Mouse (Mus musculus) kidney, adult 2 months (tissue): ENCODE measurements around the gene Hspa2. TPM values are rescaled to one million over a fixed set of nuclear protein-coding genes. Genes with fewer than 3 reads are reported as not detected.

Experiments used
- DNase-seq: peaks from one replicate; pipeline ENCODE4 v3.0.0; 2021
- H3K27ac ChIP-seq: fragments of 200-500 bp; 2 replicates; pipeline ENCODE4 v1.5.1; 2012; ENCODE audit warnings: low read depth, low read length, control low read depth, inconsistent platforms; ENCODE audit not compliant: insufficient read depth
- H3K27me3 ChIP-seq: fragments of 200-500 bp; replicated peaks from 2 replicates; pipeline ENCODE4 v1.6.1; 2012; ENCODE audit warnings: mild to moderate bottlenecking, moderate library complexity, low read length, inconsistent platforms; ENCODE audit not compliant: control insufficient read depth, insufficient read depth
- H3K36me3 ChIP-seq: fragments of 200-500 bp; 2 replicates; pipeline ENCODE4 v1.6.1; 2012; ENCODE audit warnings: mild to moderate bottlenecking, moderate library complexity, low read length, inconsistent platforms; ENCODE audit not compliant: control insufficient read depth, insufficient read depth
- H3K4me1 ChIP-seq: fragments of 200-500 bp; 2 replicates; pipeline ENCODE4 v1.6.1; 2011; ENCODE audit warnings: low read length; ENCODE audit not compliant: control insufficient read depth, insufficient read depth
- H3K4me3 ChIP-seq: fragments of 200-500 bp; 2 replicates; pipeline ENCODE4 v1.5.1; 2011; ENCODE audit warnings: mild to moderate bottlenecking, low read depth, low read length, control low read depth; ENCODE audit not compliant: insufficient read depth
- CTCF ChIP-seq: fragments of 200-500 bp; conservative IDR thresholded peaks from 2 replicates; pipeline ENCODE4 v1.5.1; 2011; ENCODE audit warnings: low read depth, mild to moderate bottlenecking, control low read depth, low read length, moderate library complexity, mixed read lengths; ENCODE audit not compliant: insufficient read depth, insufficient read length
- POLR2A ChIP-seq: fragments of 200-500 bp; IDR thresholded peaks from one replicate; pipeline ENCODE4 v1.6.1; 2011; ENCODE audit warnings: low read depth, low read length, control low read depth
- WGBS: fragments of 180-500 bp; shearing (Covaris S2); methylation state at CpG from one replicate; pipeline ENCODE4 v1.1.7; 2018; 5-methylcytosine and 5-hydroxymethylcytosine counted together
- polyA plus RNA-seq: library from polyadenylated mRNA; depleted of rRNA; stranded (reverse); fragments of >200 nt; gene quantifications from 2 replicates; pipeline ENCODE4 v1.2.3, GENCODE M21; 2012

The Hspa2 gene
- polyA plus RNA-seq, 1 experiment: 11.8 TPM

- H3K36me3 ChIP-seq: no peaks in the 10 kb centered on the region
- WGBS: 27% methylated on average over 9 of the region's 9 CpGs
- peaks cover 21% of the 10 kb centered on the region; the same call in 1 of the 2 replicates for H3K4me1 ChIP-seq
- no peak for DNase-seq
- H3K27ac ChIP-seq: no peak overlapping the region
- H3K4me3 ChIP-seq: peak overlapping the region; percentile 78
- no peak for TF ChIP-seq POLR2A
- TF ChIP-seq CTCF: no peak
- no peaks in the 10 kb centered on the region for H3K27me3 ChIP-seq
Observed at GRCm38 (mm10) chr12:76368201-76368789, 35.7 kb upstream of the Hspa2 start.

- TF ChIP-seq POLR2A (no peak), CTCF (no peak)
- Histone ChIP-seq H3K4me1 (peaks cover 21% of the 10 kb centered on the region; the same call in 1 of the 2 replicates), H3K36me3 (no peaks in the 10 kb centered on the region), H3K27ac (peak overlapping the region; percentile 82), H3K27me3 (no peaks in the 10 kb centered on the region), H3K4me3 (peak overlapping the region; percentile 78)
- 3% methylated on average over 26 of the region's 26 CpGs for WGBS
- no peak for DNase-seq
Observed at GRCm38 (mm10) chr12:76368790-76369205, 35.2 kb upstream of the Hspa2 start.

- H3K4me3 ChIP-seq: peak within 1 kb of the TSS; percentile 78
- H3K36me3 ChIP-seq: no peaks in the 10 kb centered on the region
- TF ChIP-seq CTCF (no peak), POLR2A (no peak)
- peaks cover 21% of the 10 kb centered on the region; the same call in 1 of the 2 replicates for H3K4me1 ChIP-seq
- WGBS: 1% methylated on average over 96 of the region's 96 CpGs
- H3K27ac ChIP-seq: peak within 1 kb of the TSS; percentile 82
- H3K27me3 ChIP-seq: no peaks in the 10 kb centered on the region
- DNase-seq: peak; percentile 88
Observed at GRCm38 (mm10) chr12:76369206-76369977, 34.6 kb upstream of the Hspa2 start, which contains the start of gene Zbtb25. Gene Zbtb25 (minus strand): TSS chr12:76369602.

- H3K36me3 ChIP-seq: no peaks in the 10 kb centered on the region
- peaks cover 21% of the 10 kb centered on the region; the same call in 1 of the 2 replicates for H3K4me1 ChIP-seq
- under 1% methylated on average over 99 of the region's 99 CpGs for WGBS
- no peaks in the 10 kb centered on the region for H3K27me3 ChIP-seq
- DNase-seq: peak; percentile 87
- peak; percentile 38 for TF ChIP-seq POLR2A
- TF ChIP-seq CTCF: no peak
- peak within 1 kb of the TSS; percentile 78 for H3K4me3 ChIP-seq
- H3K27ac ChIP-seq: peak within 1 kb of the TSS; percentile 82
Observed at GRCm38 (mm10) chr12:76369978-76370830, 33.8 kb upstream of the Hspa2 start, which contains the start of gene Zbtb1. Gene Zbtb1 (plus strand): TSS chr12:76370266.

- peaks cover 21% of the 10 kb centered on the region; the same call in 1 of the 2 replicates for H3K4me1 ChIP-seq
- under 1% methylated on average over 63 of the region's 63 CpGs for WGBS
- no peaks in the 10 kb centered on the region for H3K36me3 ChIP-seq
- H3K27ac ChIP-seq: peak overlapping the region; percentile 82
- H3K27me3 ChIP-seq: no peaks in the 10 kb centered on the region
- peak; percentile 86 for DNase-seq
- TF ChIP-seq POLR2A: no peak
- TF ChIP-seq CTCF: no peak
- peak overlapping the region; percentile 78 for H3K4me3 ChIP-seq
Observed at GRCm38 (mm10) chr12:76370831-76371571, 33.0 kb upstream of the Hspa2 start.

- 36% methylated on average over 7 of the region's 7 CpGs for WGBS
- Histone ChIP-seq H3K27ac (no peak overlapping the region), H3K36me3 (no peaks in the 10 kb centered on the region), H3K4me1 (peaks cover 21% of the 10 kb centered on the region; the same call in 1 of the 2 replicates), H3K4me3 (no peak overlapping the region), H3K27me3 (no peaks in the 10 kb centered on the region)
- TF ChIP-seq POLR2A: no peak
- no peak for TF ChIP-seq CTCF
- DNase-seq: no peak
Observed at GRCm38 (mm10) chr12:76372046-76372445, 31.9 kb upstream of the Hspa2 start.
